Mouse (Mus musculus): Measurements from ENCODE around the gene Evi5. TPM values are rescaled to one million over a fixed set of nuclear protein-coding genes. Genes with fewer than 3 reads are reported as not detected.
"Not testable (repeated sequence)": the region's sequence is repeated elsewhere in the genome, so short reads cannot be mapped to it uniquely, and the experiment has no call there.

Gene Evi5
- total RNA-seq (2021): 10 to 100 TPM; 57.9 to 58.4 TPM

DNA sequence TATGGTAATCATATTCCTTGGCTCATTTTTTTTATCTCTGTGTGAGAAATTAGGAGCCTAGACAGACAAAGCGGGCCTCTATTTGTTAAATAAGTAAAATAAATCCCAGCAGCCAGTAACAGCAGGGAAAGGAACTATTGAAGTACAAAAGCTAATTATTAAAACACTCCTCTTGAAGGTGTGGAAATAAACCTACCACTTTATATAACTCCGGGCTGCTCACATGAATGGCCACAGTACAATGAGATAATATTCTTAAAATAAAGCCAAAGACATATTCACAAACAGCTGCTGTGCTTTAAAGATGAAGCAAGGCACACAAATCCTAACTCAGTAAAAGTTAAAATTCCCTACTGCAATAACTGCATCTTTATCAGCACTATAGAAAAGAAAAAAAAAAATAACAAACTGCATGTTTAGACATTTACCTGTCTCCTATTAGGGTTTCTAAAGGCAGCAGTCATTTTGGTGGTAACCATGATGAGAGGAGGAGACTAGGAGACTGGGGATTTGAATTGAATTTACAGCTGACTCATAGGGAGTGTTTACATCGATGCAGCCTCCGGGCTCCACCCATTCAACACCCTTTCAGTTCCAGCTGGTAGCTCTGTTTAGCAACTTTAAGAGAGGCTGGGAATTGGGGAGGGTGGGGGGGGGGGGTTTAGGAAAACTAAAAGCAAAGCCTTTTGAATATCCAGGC lies at the start of gene Evi5:
Gene Evi5 (minus strand): TSS at position 547 of the 700 bp plus-strand sequence.
- DNase-seq: no peak

DNA sequence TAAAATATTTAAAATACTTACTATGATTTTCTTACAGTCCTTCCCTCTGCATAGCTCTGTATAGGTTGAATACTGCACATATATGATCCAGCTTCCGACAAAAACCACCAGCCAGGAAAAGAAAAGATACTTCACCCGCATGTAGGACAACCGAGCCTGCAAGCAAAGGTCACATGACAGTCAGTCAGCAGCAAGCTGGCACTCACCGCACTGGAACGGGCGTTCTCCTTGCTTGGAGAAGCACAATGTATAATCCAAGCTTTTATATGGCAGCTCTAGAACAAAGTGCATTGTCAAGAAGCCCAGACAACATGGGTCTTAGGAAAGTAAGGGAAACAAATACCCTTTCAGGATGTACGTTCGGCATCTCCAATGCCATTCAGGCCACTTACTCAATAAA lies 49.7 kb upstream of the Evi5 start:
- DNase-seq: no peak

- DNase-seq: no peak
Measured at GRCm38 (mm10) chr5:107922836-107923235, 47.9 kb upstream of the Evi5 start.

- DNase-seq: no peak
Measured at GRCm38 (mm10) chr5:107921400-107922252, 46.7 kb upstream of the Evi5 start.

DNA sequence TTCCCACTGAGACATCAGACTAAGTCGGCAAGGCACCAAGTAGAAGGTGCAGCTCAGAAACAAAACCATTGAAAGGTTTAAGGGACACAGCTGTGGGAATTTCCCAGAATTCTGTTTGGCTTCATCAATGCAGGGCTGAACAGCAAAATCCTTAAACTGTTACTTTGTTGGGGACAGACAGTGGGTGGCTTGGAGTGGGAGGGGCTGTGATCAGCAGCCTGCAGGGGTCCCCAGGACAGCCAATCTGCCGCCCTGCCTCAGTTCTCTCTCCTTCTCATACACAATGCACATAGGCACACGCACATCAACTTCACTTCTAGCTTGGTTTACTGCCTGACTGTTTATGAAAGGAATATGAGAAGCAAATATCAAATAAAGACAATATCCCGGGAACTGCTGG lies 40.4 kb upstream of the Evi5 start:
- DNase-seq: no peak

- DNase-seq: no peak
Measured at GRCm38 (mm10) chr5:107911012-107911411, 36.1 kb upstream of the Evi5 start.

- DNase-seq: no peak
Measured at GRCm38 (mm10) chr5:107910084-107910616, 35.2 kb upstream of the Evi5 start.

- DNase-seq: no peak
Measured at GRCm38 (mm10) chr5:107909668-107910067, 34.8 kb upstream of the Evi5 start.

GRCm38 (mm10) chr5:107908514-107909110 lies 33.7 kb upstream of the Evi5 start:
- DNase-seq: no peak

GRCm38 (mm10) chr5:107904325-107904724 lies 29.4 kb upstream of the Evi5 start:
- no peak for DNase-seq

DNA sequence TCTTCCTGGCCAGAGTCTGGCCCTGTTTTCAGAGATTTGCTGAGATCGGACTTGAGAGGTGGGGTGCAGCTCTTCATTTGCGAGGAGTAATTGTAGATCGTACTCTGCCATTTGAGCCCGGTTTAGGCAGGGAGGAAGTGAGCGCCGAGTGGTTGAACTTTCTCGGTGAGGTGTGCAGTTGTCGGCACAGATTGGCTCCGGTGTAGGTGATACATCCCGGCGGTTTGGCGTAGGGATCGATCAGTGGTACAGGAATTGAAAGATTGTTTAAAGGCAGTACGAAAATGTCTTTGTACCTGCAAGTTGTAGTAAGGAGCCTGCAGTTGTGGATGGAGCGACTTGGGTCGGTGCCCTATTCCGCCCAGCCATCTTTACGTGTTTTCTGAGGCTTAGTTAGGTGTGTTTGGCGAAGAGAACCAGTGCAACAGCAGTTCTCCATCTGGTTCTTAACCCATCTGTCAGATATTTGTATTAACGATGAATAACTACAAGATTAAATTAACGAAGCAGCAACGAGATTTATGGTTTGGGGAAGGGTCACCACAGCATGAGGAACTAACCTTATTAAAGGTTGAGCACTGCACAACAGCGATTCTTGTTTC lies 26.2 kb upstream of the Evi5 start:
- DNase-seq: no peak

- peak; percentile 94 to 96 for DNase-seq
Measured at GRCm38 (mm10) chr5:107900206-107901013, 25.5 kb upstream of the Evi5 start, which contains the start of gene Rpl5. Gene Rpl5 (plus strand): TSS chr5:107900502.

DNA sequence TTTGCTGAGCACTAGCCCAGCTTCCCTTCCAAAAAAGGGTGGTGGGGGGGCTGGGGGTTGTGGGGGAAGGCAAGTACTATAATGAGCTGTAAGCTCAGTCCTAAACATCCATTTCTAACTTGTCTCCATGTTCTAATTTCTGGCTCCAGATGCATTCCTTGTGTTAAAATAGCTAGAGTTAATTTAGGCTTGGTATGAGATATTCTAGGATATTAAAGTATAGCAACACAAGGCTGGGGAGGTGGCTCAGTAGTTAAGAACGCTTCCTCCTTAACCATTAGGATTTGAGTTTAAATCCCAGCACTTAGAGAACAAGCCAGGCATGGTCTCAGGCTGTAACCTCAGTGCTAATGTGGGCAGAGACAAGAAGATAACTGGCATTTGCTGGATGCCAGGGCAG lies 21.4 kb upstream of the Evi5 start:
- no peak for DNase-seq

GRCm38 (mm10) chr5:107894676-107895075 lies 19.8 kb upstream of the Evi5 start:
- no peak for DNase-seq

DNA sequence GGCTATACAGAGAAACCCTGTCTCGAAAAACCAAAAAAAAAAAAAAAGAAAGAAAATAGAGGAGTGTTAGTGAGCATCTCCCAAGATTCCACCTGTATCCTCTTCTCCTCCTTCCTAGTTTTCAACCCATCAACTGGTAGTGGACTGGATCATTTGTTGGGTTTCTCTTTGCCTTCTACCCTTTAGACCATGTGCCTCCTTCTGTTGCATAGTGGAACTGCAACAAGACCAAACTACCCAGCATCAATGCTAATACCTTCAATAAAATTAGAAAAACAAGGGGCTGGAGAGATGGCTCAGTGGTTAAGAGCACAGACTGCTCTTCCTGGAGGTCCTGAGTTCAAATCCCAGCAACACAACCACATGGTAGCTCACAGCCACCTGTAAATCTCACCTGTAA lies 16.6 kb upstream of the Evi5 start:
- not testable (repeated sequence) for DNase-seq

DNA sequence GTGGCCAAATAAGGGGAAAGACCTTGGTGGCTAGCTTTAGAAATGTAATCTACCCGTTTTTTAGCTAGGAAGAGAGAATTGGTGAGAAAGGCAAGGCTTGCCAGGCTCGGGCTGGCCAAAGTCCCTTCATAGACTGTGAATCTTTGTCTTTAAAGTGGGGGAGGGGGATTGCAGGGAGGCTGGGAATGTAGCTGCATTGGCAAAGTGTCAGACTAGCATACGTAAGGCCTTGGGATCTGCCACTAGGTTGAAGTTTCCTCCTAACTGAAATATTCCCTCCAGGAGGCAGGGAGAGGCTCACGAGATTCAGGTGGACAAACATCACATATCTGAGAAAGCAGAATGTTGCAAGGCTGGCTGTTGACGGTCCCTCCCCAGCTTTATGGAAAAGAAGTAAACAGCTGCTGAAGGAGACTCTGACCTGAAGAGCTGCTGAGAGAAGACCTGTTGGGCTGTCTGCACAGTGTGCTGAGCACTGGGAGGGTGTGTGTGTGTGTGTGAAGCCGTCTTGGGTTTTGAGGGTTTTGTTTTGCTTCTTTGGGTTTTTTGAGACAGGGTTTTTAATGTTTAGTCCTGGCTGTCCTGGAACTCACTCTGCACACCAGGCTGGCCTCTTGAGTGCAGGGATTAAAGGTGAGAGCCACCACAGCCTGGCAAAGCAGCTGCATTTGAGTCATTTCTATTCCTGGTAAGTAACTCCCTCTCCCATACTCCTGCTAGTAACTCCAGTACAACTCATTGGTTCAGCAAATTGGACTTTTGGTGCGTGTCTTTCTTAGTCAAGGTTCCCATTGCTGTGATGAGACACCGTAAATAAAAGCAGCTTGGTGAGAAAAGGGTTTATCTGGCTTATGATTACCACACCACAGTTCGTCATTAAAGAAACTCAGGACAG lies 15.3 kb upstream of the Evi5 start:
- DNase-seq: no peak

GRCm38 (mm10) chr5:107880710-107881109 lies 5.8 kb upstream of the Evi5 start:
- no peak for DNase-seq

GRCm38 (mm10) chr5:107877053-107877452 lies 2.1 kb upstream of the Evi5 start:
- DNase-seq: no peak

DNA sequence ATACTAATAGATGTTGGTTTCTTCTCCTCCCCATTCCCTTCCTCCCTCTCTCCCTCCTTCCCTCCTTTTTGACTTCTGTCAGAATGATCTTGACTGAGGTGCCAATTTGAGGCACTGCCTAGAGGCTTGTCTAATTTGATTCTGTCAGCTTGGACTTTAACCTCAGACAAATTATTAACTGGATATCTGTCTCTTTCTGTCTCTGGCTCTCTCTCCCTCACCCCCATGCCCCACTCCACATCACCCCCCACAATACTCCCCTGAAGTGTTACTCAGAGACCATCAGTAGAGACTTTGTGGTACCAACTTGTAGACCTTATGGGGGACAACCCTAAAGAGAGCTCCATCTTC lies 329 bp upstream of the Evi5 start:
- no peak for DNase-seq

GRCm38 (mm10) chr5:107873886-107874302 lies 1.0 kb downstream of the Evi5 start:
- peak in 1 of 2 experiments; percentile 7 for DNase-seq

DNA sequence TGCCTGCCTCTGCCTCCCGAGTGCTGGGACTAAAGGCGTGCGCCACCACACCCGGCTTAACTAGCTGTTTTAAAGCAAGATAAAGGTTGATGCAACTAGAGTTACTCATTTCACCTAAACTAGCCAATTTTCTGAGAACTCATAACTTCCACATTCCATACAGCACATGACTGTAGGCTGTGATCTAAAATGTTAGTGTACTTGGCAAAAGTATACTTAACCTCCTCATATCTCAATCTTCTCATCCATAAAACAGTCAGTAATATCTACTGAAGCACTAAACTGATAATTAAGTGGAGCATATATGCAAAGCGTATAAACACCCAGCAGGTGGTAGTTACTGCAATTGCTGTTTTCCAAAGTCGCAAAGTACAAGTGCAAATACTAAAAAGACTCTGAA lies 1.6 kb downstream of the Evi5 start:
- no peak for DNase-seq

Data from layer of hippocampus, postnatal 36 days (tissue).